Mouse (Mus musculus): ENCODE results near the gene Ndc1.
"Not testable (repeated sequence)": the region's sequence is repeated elsewhere in the genome, so short reads cannot be mapped to it uniquely, and the experiment has no call there.

Gene Ndc1

GRCm38 (mm10) chr4:107367567-107368314 lies at the start of gene Ndc1:
Ndc1 (plus strand) TSS chr4:107367784.
- peak; percentile 89 for DNase-seq (ENCODE audit: low read depth)

- no peak for DNase-seq (ENCODE audit: low read depth)
Measured at GRCm38 (mm10) chr4:107318646-107319045, 48.9 kb upstream of the Ndc1 start.

GRCm38 (mm10) chr4:107321041-107321440 lies 46.5 kb upstream of the Ndc1 start:
- no peak for DNase-seq (ENCODE audit: low read depth)

- no peak for DNase-seq (ENCODE audit: low read depth)
Measured at GRCm38 (mm10) chr4:107323113-107323512, 44.5 kb upstream of the Ndc1 start.

- no peak for DNase-seq (ENCODE audit: low read depth)
Measured at GRCm38 (mm10) chr4:107328530-107328929, 39.1 kb upstream of the Ndc1 start.

- peak; percentile 33 for DNase-seq (ENCODE audit: low read depth)
Measured at GRCm38 (mm10) chr4:107333514-107333913, 34.1 kb upstream of the Ndc1 start.

GRCm38 (mm10) chr4:107336356-107336755 lies 31.2 kb upstream of the Ndc1 start:
- no peak for DNase-seq (ENCODE audit: low read depth)

- DNase-seq (ENCODE audit: low read depth): no peak
Measured at GRCm38 (mm10) chr4:107337455-107337854, 30.1 kb upstream of the Ndc1 start.

- no peak for DNase-seq (ENCODE audit: low read depth)
Measured at GRCm38 (mm10) chr4:107341354-107341753, 26.2 kb upstream of the Ndc1 start.

GRCm38 (mm10) chr4:107344612-107345011 lies 23.0 kb upstream of the Ndc1 start:
- DNase-seq (ENCODE audit: low read depth): no peak

GRCm38 (mm10) chr4:107347221-107347620 lies 20.4 kb upstream of the Ndc1 start:
- no peak for DNase-seq (ENCODE audit: low read depth)

GRCm38 (mm10) chr4:107348529-107349310 lies 18.9 kb upstream of the Ndc1 start:
- no peak for DNase-seq (ENCODE audit: low read depth)

GRCm38 (mm10) chr4:107349311-107350008 lies 18.1 kb upstream of the Ndc1 start:
- DNase-seq (ENCODE audit: low read depth): peak; percentile 57

- no peak for DNase-seq (ENCODE audit: low read depth)
Measured at GRCm38 (mm10) chr4:107351368-107351767, 16.2 kb upstream of the Ndc1 start.

GRCm38 (mm10) chr4:107353612-107354011 lies 14.0 kb upstream of the Ndc1 start:
- DNase-seq (ENCODE audit: low read depth): no peak

- no peak for DNase-seq (ENCODE audit: low read depth)
Measured at GRCm38 (mm10) chr4:107354126-107354525, 13.5 kb upstream of the Ndc1 start.

- DNase-seq (ENCODE audit: low read depth): no peak
Measured at GRCm38 (mm10) chr4:107354543-107354942, 13.0 kb upstream of the Ndc1 start.

GRCm38 (mm10) chr4:107357172-107357571 lies 10.4 kb upstream of the Ndc1 start:
- not testable (repeated sequence) for DNase-seq (ENCODE audit: low read depth)

GRCm38 (mm10) chr4:107358460-107358859 lies 9.1 kb upstream of the Ndc1 start:
- no peak for DNase-seq (ENCODE audit: low read depth)

GRCm38 (mm10) chr4:107360457-107361145 lies 7.0 kb upstream of the Ndc1 start:
- DNase-seq (ENCODE audit: low read depth): no peak

GRCm38 (mm10) chr4:107362755-107363154 lies 4.8 kb upstream of the Ndc1 start:
- no peak for DNase-seq (ENCODE audit: low read depth)

GRCm38 (mm10) chr4:107363573-107363972 lies 4.0 kb upstream of the Ndc1 start:
- no peak for DNase-seq (ENCODE audit: low read depth)
